Mouse (Mus musculus) olfactory bulb, adult 2 months (tissue): Measurements from ENCODE around the gene Ccr4.

Experiments used
- CTCF ChIP-seq: fragments of 200-500 bp; IDR thresholded peaks from 2 replicates; pipeline ENCODE4 v1.5.1; 2012; ENCODE audit warnings: low read depth, mild to moderate bottlenecking, low read length, moderate library complexity; ENCODE audit not compliant: insufficient read depth
- POLR2A ChIP-seq: fragments of 200-500 bp; IDR thresholded peaks from 2 replicates; pipeline ENCODE4 v1.6.1; 2012; ENCODE audit warnings: mild to moderate bottlenecking, low read depth, low read length, moderate library complexity; ENCODE audit not compliant: insufficient read depth

DNA sequence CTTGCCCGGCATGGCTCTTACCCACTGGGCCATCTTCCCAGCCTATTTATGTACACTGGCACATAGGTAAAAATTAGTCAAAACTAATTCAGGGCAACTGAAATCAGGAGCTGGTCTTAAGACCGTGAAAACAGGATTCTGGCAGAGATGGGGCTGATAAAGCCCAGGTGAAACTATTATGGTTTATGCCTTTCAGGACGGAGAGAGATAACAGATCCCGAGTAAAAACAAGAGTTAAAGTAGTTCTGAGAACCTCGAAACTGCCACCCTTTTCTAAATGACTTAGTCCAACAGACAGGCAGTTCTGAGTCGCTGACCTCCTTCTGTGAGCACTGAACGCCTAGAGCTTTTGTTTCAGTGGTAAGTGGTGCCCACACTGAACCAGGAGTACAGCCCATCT lies 32.8 kb downstream of the Ccr4 start:
- TF ChIP-seq CTCF: no peak
- no peak for TF ChIP-seq POLR2A
